Mouse (Mus musculus) cerebellum, adult 2 months (tissue): ENCODE measurements around the gene Asb3.

Source experiments
- CTCF ChIP-seq: fragments of 200-500 bp; IDR thresholded peaks from 2 replicates; pipeline ENCODE4 v1.5.1; 2011; ENCODE audit warnings: low read depth, mild to moderate bottlenecking, control low read depth, low read length, moderate library complexity, borderline replicate concordance; ENCODE audit not compliant: insufficient read depth
- POLR2A ChIP-seq: fragments of 200-500 bp; IDR thresholded peaks from 2 replicates; pipeline ENCODE4 v1.6.1; 2011; ENCODE audit warnings: low read length, control low read depth, borderline replicate concordance; ENCODE audit not compliant: insufficient read depth

DNA sequence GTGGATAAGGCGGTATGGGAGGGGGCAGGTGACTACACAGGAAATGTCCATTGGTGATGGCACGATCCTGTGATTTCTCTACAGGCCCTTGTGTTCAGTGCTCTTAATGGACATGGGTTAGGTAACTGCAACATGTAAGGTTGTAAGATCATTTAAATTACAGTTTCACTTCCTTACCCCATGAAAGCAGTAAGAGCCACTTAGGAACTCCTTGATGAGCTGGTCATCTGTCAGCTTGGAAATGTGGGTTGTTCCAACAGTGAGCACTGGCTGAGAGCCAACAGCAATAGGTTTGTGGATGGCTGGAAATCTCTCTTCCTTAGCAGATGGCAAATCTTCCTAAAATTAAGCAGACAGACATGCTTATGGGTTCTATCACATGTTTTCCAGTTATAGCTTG is 58.3 kb downstream of the Asb3 start:
- no peak for TF ChIP-seq CTCF
- no peak for TF ChIP-seq POLR2A
